Mouse (Mus musculus) intestine, postnatal 0 days (tissue): ENCODE measurements around the gene Ier2. TPM values are rescaled to one million over a fixed set of nuclear protein-coding genes. Genes with fewer than 3 reads are reported as not detected.

ENCODE experiments used
- ATAC-seq: fragments of 200-750 bp; cut with Nextera tagmentation; 2 replicates; pipeline ENCODE4 v1.8.0; 2017; ENCODE audit warnings: mild to moderate bottlenecking, moderate TSS enrichment, moderate library complexity
- H3K27ac ChIP-seq: fragments of 300-500 bp; sonication (generic); 2 replicates; pipeline ENCODE4 v1.5.1; 2014; ENCODE audit warnings: mild to moderate bottlenecking, low read depth, low read length, moderate library complexity
- H3K27me3 ChIP-seq: fragments of 300-500 bp; sonication (generic); replicated peaks from 2 replicates; pipeline ENCODE4 v1.6.1; 2014; ENCODE audit warnings: low read length, mixed read lengths; ENCODE audit not compliant: control insufficient read depth, insufficient read depth
- H3K36me3 ChIP-seq: fragments of 300-500 bp; sonication (generic); 2 replicates; pipeline ENCODE4 v1.6.1; 2014; ENCODE audit warnings: mild to moderate bottlenecking, moderate library complexity; ENCODE audit not compliant: control insufficient read depth, insufficient read depth
- H3K4me1 ChIP-seq: fragments of 300-500 bp; sonication (generic); replicated peaks from 2 replicates; pipeline ENCODE4 v1.6.1; 2014; ENCODE audit warnings: antibody characterized with exemption, low read length, mixed read lengths; ENCODE audit not compliant: control insufficient read depth, insufficient read depth
- H3K4me2 ChIP-seq: fragments of 300-500 bp; sonication (generic); replicated peaks from 2 replicates; pipeline ENCODE4 v1.6.1; 2014; ENCODE audit warnings: low read depth, mild to moderate bottlenecking, moderate library complexity
- H3K4me3 ChIP-seq: fragments of 300-500 bp; sonication (generic); 2 replicates; pipeline ENCODE4 v1.5.1; 2014; ENCODE audit warnings: low read depth, low read length
- H3K9ac ChIP-seq: fragments of 300-500 bp; sonication (generic); 2 replicates; pipeline ENCODE4 v1.6.1; 2014; ENCODE audit warnings: mild to moderate bottlenecking, low read depth, low read length
- H3K9me3 ChIP-seq: fragments of 300-500 bp; sonication (generic); 2 replicates; pipeline ENCODE4 v1.6.1; 2016; ENCODE audit warnings: mixed run types; ENCODE audit not compliant: control insufficient read depth
- CTCF ChIP-seq: sonication (generic); IDR thresholded peaks from 2 replicates; pipeline ENCODE4 v1.5.1; 2016; ENCODE audit warnings: low read depth, mild to moderate bottlenecking, control low read depth, antibody characterized with exemption, moderate library complexity
- WGBS: fragments of 180-500 bp; shearing (Covaris S2); extraction: QIAGEN DNeasy Blood & Tissue Kit; methylation state at CpG from one replicate; pipeline ENCODE4 v1.1.7; 2014; 5-methylcytosine and 5-hydroxymethylcytosine counted together
- polyA plus RNA-seq: library from polyadenylated mRNA; unstranded; fragments of >200 nt; fragmentation: Nextera tagmentation; extraction: Ambion mirVana; gene quantifications from 2 replicates; pipeline ENCODE4 v1.2.1, GENCODE M21; 2015

Gene Ier2
- polyA plus RNA-seq, 1 experiment from 2014 or later, result 79.4 TPM

- H3K27ac ChIP-seq, result peak overlapping the region; percentile 95
- H3K9me3 ChIP-seq, result no peaks in the 10 kb centered on the region
- no peaks in the 10 kb centered on the region for H3K36me3 ChIP-seq
- peak overlapping the region; percentile 40 for H3K4me3 ChIP-seq
- H3K9ac ChIP-seq, result peak overlapping the region; percentile 69
- no peaks in the 10 kb centered on the region for H3K27me3 ChIP-seq
- ATAC-seq, result peak; percentile 73
- peaks cover 4% of the 10 kb centered on the region; the same call in 1 of the 2 replicates for H3K4me1 ChIP-seq
- no peak for TF ChIP-seq CTCF
- 1% methylated on average over 23 of the region's 23 CpGs for WGBS
- H3K4me2 ChIP-seq, result peak overlapping the region; percentile 71
These were observed 6.0 kb downstream of the Ier2 start for GRCm38 (mm10) chr8:84656641-84657126.

- Histone ChIP-seq H3K9ac (peak overlapping the region; percentile 69), H3K27ac (peak overlapping the region; percentile 95), H3K9me3 (no peaks in the 10 kb centered on the region), H3K4me2 (peak overlapping the region; percentile 71), H3K4me3 (peak overlapping the region; percentile 40), H3K27me3 (no peaks in the 10 kb centered on the region), H3K4me1 (peaks cover 4% of the 10 kb centered on the region; the same call in 1 of the 2 replicates), H3K36me3 (no peaks in the 10 kb centered on the region)
- no peak for ATAC-seq
- WGBS, result 2% methylated on average over 10 of the region's 10 CpGs
- no peak for TF ChIP-seq CTCF
These were observed 6.5 kb downstream of the Ier2 start for GRCm38 (mm10) chr8:84656191-84656525.

- no peak for TF ChIP-seq CTCF
- no peaks in the 10 kb centered on the region for H3K36me3 ChIP-seq
- peak overlapping the region; percentile 71 for H3K4me2 ChIP-seq
- no peaks in the 10 kb centered on the region for H3K27me3 ChIP-seq
- no peak for ATAC-seq
- H3K27ac ChIP-seq, result peak overlapping the region; percentile 95
- H3K4me3 ChIP-seq, result peak overlapping the region; percentile 40
- peaks cover 4% of the 10 kb centered on the region; the same call in 1 of the 2 replicates for H3K4me1 ChIP-seq
- no peaks in the 10 kb centered on the region for H3K9me3 ChIP-seq
- 4% methylated on average over 15 of the region's 15 CpGs for WGBS
- H3K9ac ChIP-seq, result peak overlapping the region; percentile 69
These were observed 7.1 kb downstream of the Ier2 start for GRCm38 (mm10) chr8:84655336-84656190.

DNA sequence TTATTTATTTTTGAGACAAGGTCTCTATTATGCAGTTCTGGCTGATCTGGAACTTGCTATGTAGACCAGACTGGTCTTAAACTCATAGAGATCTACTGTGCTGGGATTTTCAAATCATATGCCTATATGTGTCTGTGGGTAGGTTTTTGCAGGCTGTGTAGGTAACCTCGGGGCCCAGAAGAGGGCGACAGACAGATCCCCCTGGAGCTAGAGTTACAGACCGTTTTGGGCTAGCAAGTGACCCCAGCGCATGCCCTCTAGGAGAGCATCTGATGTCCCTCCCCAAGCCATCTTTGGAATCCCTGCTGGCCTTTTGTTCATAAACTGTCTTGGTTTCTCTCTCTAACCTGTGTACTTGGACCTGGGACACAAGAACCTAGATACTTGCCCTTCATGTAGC is 8.1 kb downstream of the Ier2 start:
- ATAC-seq, result no peak
- TF ChIP-seq CTCF, result peak; percentile 65
- Histone ChIP-seq H3K4me3 (no peak overlapping the region), H3K4me2 (peak overlapping the region; percentile 71; the same call in 1 of the 2 replicates), H3K4me1 (peaks cover 4% of the 10 kb centered on the region; the same call in 1 of the 2 replicates), H3K36me3 (no peaks in the 10 kb centered on the region), H3K27ac (no peak overlapping the region), H3K9me3 (no peaks in the 10 kb centered on the region), H3K9ac (no peak overlapping the region), H3K27me3 (no peaks in the 10 kb centered on the region)
- WGBS, result 42% methylated on average over 4 of the region's 4 CpGs

DNA sequence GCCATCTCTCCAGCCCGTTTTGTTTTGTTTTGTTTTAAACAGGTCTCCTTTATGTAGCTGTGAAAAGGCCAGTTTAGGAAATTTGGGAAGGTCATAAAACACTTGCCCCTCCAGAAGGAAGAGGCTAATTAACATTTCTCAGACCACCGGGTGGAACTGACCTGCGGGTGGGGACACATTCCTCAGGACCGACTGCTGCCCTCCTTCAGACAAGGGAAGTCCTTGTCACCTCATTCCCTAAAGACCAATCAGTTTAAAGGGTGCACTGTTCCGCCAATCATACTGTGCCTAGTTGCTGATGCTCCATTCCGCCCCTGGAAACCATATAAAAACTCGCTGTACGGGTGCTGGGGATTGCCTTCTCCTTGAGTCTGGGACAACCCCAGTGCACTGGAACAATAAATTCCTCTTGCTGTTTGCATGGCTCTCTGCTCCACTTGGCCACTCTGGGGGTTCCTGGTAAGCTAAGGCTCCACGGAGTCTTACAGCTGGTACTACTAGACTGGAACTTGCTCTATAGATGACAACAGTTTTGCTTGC is 9.5 kb downstream of the Ier2 start:
- ATAC-seq, result no peak
- no peak overlapping the region for H3K27ac ChIP-seq

DNA sequence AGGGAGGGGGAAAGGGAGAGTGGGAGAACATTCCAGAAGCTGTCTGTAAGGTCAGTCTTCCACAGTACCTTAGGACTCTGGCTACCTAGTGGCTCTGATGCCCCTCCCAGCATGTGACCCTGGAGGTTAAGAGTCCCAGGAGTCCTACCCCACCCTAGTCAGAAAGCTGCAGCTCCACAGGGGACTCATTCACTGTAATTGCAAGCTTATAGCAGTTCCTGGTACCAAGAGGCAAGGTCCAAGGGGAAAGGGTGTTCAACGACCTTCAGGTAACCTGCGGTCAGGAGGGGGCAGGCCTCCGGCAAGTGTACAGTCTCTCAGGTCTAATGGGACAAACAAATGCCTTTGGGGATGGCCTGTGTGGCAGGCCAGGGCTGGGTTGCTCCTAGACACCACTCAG is 12.4 kb downstream of the Ier2 start:
- peak; percentile 70 for ATAC-seq
- no peak overlapping the region for H3K9ac ChIP-seq
- 28% methylated on average over 3 of the region's 3 CpGs for WGBS
- H3K27me3 ChIP-seq, result no peaks in the 10 kb centered on the region
- H3K4me2 ChIP-seq, result no peak overlapping the region
- H3K4me3 ChIP-seq, result no peak overlapping the region
- no peaks in the 10 kb centered on the region for H3K9me3 ChIP-seq
- H3K4me1 ChIP-seq, result 0 out of 2 replicates have a peak, but pooled peaks cover under 1% of the 10 kb centered on the region
- no peaks in the 10 kb centered on the region for H3K36me3 ChIP-seq
- H3K27ac ChIP-seq, result peak overlapping the region; percentile 29; the same call in 1 of the 2 replicates
- TF ChIP-seq CTCF, result no peak

More for the DNA sequence above, 9.5 kb downstream of the Ier2 start:
- 48% methylated on average over 9 of the region's 9 CpGs for WGBS
- H3K4me2 ChIP-seq, result no peak overlapping the region
- TF ChIP-seq CTCF, result no peak
- no peaks in the 10 kb centered on the region for H3K36me3 ChIP-seq
- no peak overlapping the region for H3K4me3 ChIP-seq
- H3K27me3 ChIP-seq, result no peaks in the 10 kb centered on the region
- 0 out of 2 replicates have a peak, but pooled peaks cover 4% of the 10 kb centered on the region for H3K4me1 ChIP-seq
- H3K9ac ChIP-seq, result no peak overlapping the region
- no peaks in the 10 kb centered on the region for H3K9me3 ChIP-seq
